Mouse (Mus musculus): Measurements from ENCODE around the gene Mapkap1.

GRCm38 (mm10) chr2:34473775-34474174, 67.2 kb downstream of the Mapkap1 start:
- TF ChIP-seq CTCF (IDR thresholded peaks at IDR 0.05): no peak
- no peak for TF ChIP-seq EP300 (IDR thresholded peaks at IDR 0.05)

All from lung, postnatal 0 days (tissue).